Mouse (Mus musculus) myocyte (in vitro differentiated cells): ENCODE measurements at regions not wholly inside any gene's neighbourhood (a gene's known extent, or its start where the extent isn't known, plus 50 kb on each side); places are given as distances from the start of the nearest gene placed in this dataset.

Source experiments
- POLR2AphosphoS2 ChIP-seq: IDR thresholded peaks from one replicate; pipeline ENCODE4 v1.6.1; 2011; ENCODE audit warnings: low read depth, control low read depth; ENCODE audit not compliant: insufficient read length
- TCF12 ChIP-seq: IDR thresholded peaks from one replicate; pipeline ENCODE4 v1.6.1; 2011; ENCODE audit warnings: mild to moderate bottlenecking, control low read depth; ENCODE audit not compliant: poor library complexity, insufficient read depth, severe bottlenecking
- USF1 ChIP-seq: IDR thresholded peaks from one replicate; pipeline ENCODE4 v1.6.1; 2011; ENCODE audit warnings: low read depth, mild to moderate bottlenecking, control low read depth, moderate library complexity

GRCm38 (mm10) chr11:23985231-23985630, 89.6 kb downstream of the A830031A19Rik start:
- no peak for TF ChIP-seq POLR2AphosphoS2
- no peak for TF ChIP-seq TCF12
- TF ChIP-seq USF1: no peak
